Mouse (Mus musculus) midbrain, embryonic 10.5 days (tissue): Measurements from ENCODE around the gene Gm3636. TPM values are rescaled to one million over a fixed set of nuclear protein-coding genes. Genes with fewer than 3 reads are reported as not detected.
A peak's percentile ranks its signal among the peaks of the same experiment; 100 is the strongest.
"Not testable (repeated sequence)": the region's sequence is repeated elsewhere in the genome, so short reads cannot be mapped to it uniquely, and the experiment has no call there.

ENCODE experiments used
- DNase-seq: peaks from one replicate; pipeline ENCODE4 v3.0.0-alpha.2; 2017; ENCODE audit warnings: low spot score
- H3K27ac ChIP-seq: fragments of 300-500 bp; sonication (generic); replicated peaks from 2 replicates; pipeline ENCODE4 v1.5.1; 2016; ENCODE audit warnings: mild to moderate bottlenecking
- H3K27me3 ChIP-seq: fragments of 300-500 bp; sonication (generic); 2 replicates; pipeline ENCODE4 v1.6.1; 2016; ENCODE audit warnings: low read depth, mild to moderate bottlenecking; ENCODE audit not compliant: poor library complexity, severe bottlenecking
- H3K36me3 ChIP-seq: fragments of 300-500 bp; sonication (generic); 2 replicates; pipeline ENCODE4 v1.6.1; 2016; ENCODE audit warnings: mild to moderate bottlenecking, moderate library complexity
- H3K4me1 ChIP-seq: fragments of 300-500 bp; sonication (generic); 2 replicates; pipeline ENCODE4 v1.6.1; 2016
- H3K4me3 ChIP-seq: fragments of 300-500 bp; sonication (generic); 2 replicates; pipeline ENCODE4 v1.5.1; 2016; ENCODE audit warnings: mild to moderate bottlenecking, moderate library complexity
- H3K9me3 ChIP-seq: fragments of 300-500 bp; sonication (generic); replicated peaks from 2 replicates; pipeline ENCODE4 v1.6.1; 2016; ENCODE audit warnings: mild to moderate bottlenecking
- WGBS: fragments of 180-500 bp; shearing (Covaris S2); methylation state at CpG from one replicate; pipeline ENCODE4 v1.1.7; 2016; 5-methylcytosine and 5-hydroxymethylcytosine counted together
- polyA plus RNA-seq: library from polyadenylated mRNA; unstranded; fragments of >200 nt; fragmentation: Nextera tagmentation; extraction: Ambion mirVana; gene quantifications from 2 replicates; pipeline ENCODE4 v1.2.1, GENCODE M21; 2016

Gm3636 gene
- 3.8 and 4.5 TPM in 2 replicates for polyA plus RNA-seq

DNA sequence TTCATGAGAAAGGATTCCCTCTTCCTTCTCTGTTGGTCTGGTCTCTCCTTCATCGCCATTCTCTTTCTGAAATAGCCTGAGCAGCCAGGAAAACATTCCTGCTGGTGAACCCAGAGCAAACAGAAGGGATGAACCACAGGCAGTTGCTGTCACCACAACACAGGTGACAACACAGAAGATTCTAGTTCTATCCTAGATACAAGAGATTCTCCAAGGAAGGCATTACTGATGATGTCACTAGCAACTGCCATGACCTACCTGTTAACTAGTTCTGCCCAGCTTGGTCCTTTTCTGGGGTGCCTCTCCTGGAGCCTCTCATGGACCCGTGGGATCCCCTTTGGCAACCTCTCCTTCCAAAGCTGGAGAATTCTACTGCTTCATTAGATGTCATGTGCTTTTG lies at the start of gene Gm3636:
Gm3636 (minus strand) TSS at position 101 of the 400 bp plus-strand sequence.
- not testable (repeated sequence) for H3K4me1 ChIP-seq, H3K27ac ChIP-seq, H3K27me3 ChIP-seq, H3K4me3 ChIP-seq, H3K9me3 ChIP-seq, DNase-seq, H3K36me3 ChIP-seq
- WGBS: no CpG with 5 or more reads among the region's 2 CpGs

DNA sequence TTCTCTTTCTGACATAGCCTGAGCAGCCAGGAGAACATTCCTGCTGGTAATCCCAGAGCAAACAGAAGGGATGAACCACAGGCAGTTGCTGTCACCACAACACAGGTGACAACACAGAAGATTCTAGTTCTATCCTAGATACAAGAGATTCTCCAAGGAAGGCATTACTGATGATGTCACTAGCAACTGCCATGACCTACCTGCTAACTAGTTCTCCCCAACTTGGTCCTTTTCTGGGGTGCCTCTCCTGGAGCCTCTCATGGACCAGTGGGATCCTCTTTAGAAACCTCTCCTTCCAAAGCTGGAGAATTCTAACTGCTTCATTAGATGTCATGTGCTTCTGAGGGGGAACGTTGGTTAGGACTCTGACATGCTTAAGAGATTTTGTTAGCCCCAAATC lies 32.2 kb upstream of the Gm3636 start, which contains the start of gene Gm8362:
Gm8362 (minus strand) TSS at position 101 of the 400 bp plus-strand sequence.
- WGBS: 80% methylated on average over 1 of the region's 1 CpGs
- not testable (repeated sequence) for H3K4me3 ChIP-seq, DNase-seq

DNA sequence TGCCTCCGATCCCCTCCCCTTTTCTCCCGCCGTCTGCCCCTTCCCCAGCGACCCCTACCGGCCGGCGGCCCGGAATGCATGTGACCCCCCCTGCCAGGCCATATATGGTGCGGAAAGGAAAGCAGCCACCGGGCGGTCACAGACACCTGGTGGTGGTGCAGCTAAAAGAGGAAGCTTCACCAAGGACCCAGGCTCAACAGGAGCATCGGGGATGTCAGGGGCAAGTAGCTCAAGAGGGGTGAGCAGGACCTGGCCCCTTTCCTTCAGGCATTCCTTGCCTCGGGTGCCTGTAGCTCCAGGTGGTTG lies 15.1 kb upstream of the Gm3636 start:
- H3K9me3 ChIP-seq: not testable (repeated sequence)
- H3K27ac ChIP-seq: peak overlapping the region; percentile 79; the same call in 1 of the 2 replicates

More for the DNA sequence above, 32.2 kb upstream of the Gm3636 start, which contains the start of gene Gm8362:
- not testable (repeated sequence) for H3K27ac ChIP-seq, H3K27me3 ChIP-seq, H3K4me1 ChIP-seq, H3K36me3 ChIP-seq, H3K9me3 ChIP-seq

DNA sequence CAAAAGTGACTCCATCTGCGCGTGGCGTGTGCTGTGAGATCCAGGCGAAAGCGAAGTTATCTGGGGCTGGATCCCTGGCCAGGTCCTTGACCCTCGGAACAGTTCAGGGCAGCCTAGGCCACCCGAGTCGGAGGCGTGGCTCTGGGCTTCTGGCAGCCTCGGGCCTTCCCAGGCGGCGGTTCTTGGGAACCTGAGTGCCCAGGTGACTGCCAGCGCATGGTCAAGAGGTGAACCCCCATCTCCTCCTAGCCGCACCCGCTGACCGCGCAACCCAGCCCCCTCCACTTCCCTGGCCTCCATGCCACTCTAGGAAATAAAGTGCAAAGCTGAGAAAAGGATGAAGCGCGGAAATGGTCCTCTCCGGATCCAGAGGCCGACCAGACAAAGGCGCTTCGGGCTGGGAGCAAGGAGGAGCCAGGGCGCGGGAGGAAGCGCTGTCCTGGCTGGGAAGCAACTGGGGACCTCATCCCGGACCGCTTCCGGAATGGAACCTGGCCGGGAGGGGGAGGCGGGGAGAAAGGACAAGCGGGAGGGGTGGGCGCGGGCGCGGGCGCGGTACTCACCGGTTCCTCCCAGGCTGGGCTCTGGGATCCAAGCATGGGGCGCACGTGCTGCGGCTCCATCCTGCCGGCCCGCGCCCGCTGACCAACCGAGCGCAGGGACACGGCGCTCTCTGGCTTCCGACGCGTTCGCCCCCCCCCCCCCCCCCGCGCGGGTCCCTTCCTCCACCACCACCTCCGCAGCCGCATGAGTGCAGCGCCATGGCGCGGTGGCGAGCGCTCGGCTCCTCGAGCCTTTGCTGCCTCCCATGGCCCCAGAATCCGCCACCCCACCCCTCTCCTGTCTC lies 14.5 kb upstream of the Gm3636 start:
- peak overlapping the region; percentile 79 for H3K27ac ChIP-seq
- not testable (repeated sequence) for H3K27me3 ChIP-seq, H3K9me3 ChIP-seq, H3K4me1 ChIP-seq, H3K36me3 ChIP-seq
- DNase-seq: peak; percentile 13
- under 1% methylated on average over 20 of the region's 67 CpGs for WGBS
- peak overlapping the region; percentile 53 for H3K4me3 ChIP-seq

More for the DNA sequence above, 15.1 kb upstream of the Gm3636 start:
- 2% methylated on average over 6 of the region's 13 CpGs for WGBS
- not testable (repeated sequence) for H3K27me3 ChIP-seq, H3K4me1 ChIP-seq, H3K36me3 ChIP-seq, DNase-seq
- H3K4me3 ChIP-seq: peak overlapping the region; percentile 53

DNA sequence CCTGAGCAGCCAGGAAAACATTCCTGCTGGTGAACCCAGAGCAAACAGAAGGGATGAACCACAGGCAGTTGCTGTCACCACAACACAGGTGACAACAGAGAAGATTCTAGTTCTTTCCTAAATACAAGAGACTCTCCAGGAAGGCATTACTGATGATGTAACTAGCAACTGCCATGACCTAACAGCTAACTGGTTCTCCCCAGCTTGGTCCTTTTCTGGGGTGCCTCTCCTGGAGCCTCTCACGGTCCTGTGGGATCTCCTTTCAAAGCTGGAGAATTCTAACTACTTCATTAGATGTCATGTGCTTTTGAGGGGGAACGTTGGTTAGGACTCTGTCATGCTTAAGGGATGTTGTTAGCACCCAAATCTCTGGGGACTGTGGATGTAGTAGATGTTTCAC lies 22.0 kb downstream of the Gm3636 start, which contains the start of gene Gm8050:
Gm8050 (minus strand) TSS at position 101 of the 400 bp plus-strand sequence.
- not testable (repeated sequence) for H3K27me3 ChIP-seq, DNase-seq, H3K4me1 ChIP-seq, H3K4me3 ChIP-seq, H3K9me3 ChIP-seq, H3K36me3 ChIP-seq, H3K27ac ChIP-seq
- 85% methylated on average over 1 of the region's 2 CpGs for WGBS

Other genes with a start within 250 kb of the Gm3636 start
- gene Gm8356, start 205.0 kb downstream of the Gm3636 start, polyA plus RNA-seq: not detected in 2 replicates
- gene Gm3629, start 151.7 kb downstream of the Gm3636 start, polyA plus RNA-seq: 0.09 and 0.11 TPM in 2 replicates
- gene Gm3460, start 119.9 kb downstream of the Gm3636 start, polyA plus RNA-seq: not detected in 2 replicates
- not detected in 2 replicates for gene Gm10251, start 58.2 kb downstream of the Gm3636 start, polyA plus RNA-seq
- not detected in 2 replicates for gene Gm8050, start 22.1 kb downstream of the Gm3636 start, polyA plus RNA-seq
- gene Gm8362, start 32.1 kb upstream of the Gm3636 start, polyA plus RNA-seq: not detected in 2 replicates
- not detected in 2 replicates for gene Gm3642, start 98.0 kb upstream of the Gm3636 start, polyA plus RNA-seq
- 1.1 and 1.9 TPM in 2 replicates for gene Gm3667, start 147.6 kb upstream of the Gm3636 start, polyA plus RNA-seq
- not detected in 2 replicates for gene Gm6356, start 231.5 kb upstream of the Gm3636 start, polyA plus RNA-seq